Mouse (Mus musculus) liver, embryonic 14.5 days (tissue): ENCODE measurements around the gene Ubxn6. TPM values are rescaled to one million over a fixed set of nuclear protein-coding genes. Genes with fewer than 3 reads are reported as not detected.

Experiments used
- ATAC-seq: fragments of 200-750 bp; cut with Nextera tagmentation; 2 replicates; pipeline ENCODE4 v1.8.0; 2017; ENCODE audit warnings: moderate number of reproducible peaks, mild to moderate bottlenecking, moderate library complexity; ENCODE audit not compliant: insufficient read depth
- DNase-seq, 3 experiments: peaks; one replicate each; pipeline ENCODE4 v3.0.0-alpha.2; 2012 to 2013; ENCODE audit warnings: low read depth in 3 of 3, low spot score in 3 of 3
- H3K27ac ChIP-seq: fragments of 300-500 bp; sonication (generic); 2 replicates; pipeline ENCODE4 v1.5.1; 2014; ENCODE audit warnings: moderate library complexity, mild to moderate bottlenecking, control low read depth, inconsistent platforms
- H3K27me3 ChIP-seq: fragments of 300-500 bp; sonication (generic); 2 replicates; pipeline ENCODE4 v1.6.1; 2014; ENCODE audit warnings: mild to moderate bottlenecking, low read length, moderate library complexity; ENCODE audit not compliant: control insufficient read depth, insufficient read depth
- H3K36me3 ChIP-seq: fragments of 300-500 bp; sonication (generic); replicated peaks from 2 replicates; pipeline ENCODE4 v1.6.1; 2014; ENCODE audit warnings: low read depth; ENCODE audit not compliant: control insufficient read depth, insufficient read depth
- H3K4me1 ChIP-seq, 2 experiments: fragments of 200-500 bp in 1 of 2; fragments of 300-500 bp in 1 of 2; sonication (generic) in 1 of 2; replicated peaks; 2 replicates each; pipeline ENCODE4 v1.6.1; 2012 to 2014; ENCODE audit warnings: antibody characterized with exemption in 1 of 2, inconsistent platforms in 1 of 2, low read length in 1 of 2; ENCODE audit not compliant: control insufficient read depth in 2 of 2, insufficient read depth in 2 of 2
- H3K4me2 ChIP-seq: fragments of 300-500 bp; sonication (generic); 2 replicates; pipeline ENCODE4 v1.6.1; 2014; ENCODE audit warnings: low read depth, mild to moderate bottlenecking, control low read depth, moderate library complexity
- H3K4me3 ChIP-seq, 2 experiments: fragments of 200-500 bp in 1 of 2; fragments of 300-500 bp in 1 of 2; sonication (generic) in 1 of 2; 2 replicates each; pipeline ENCODE4 v1.5.1; 2012 to 2014; ENCODE audit warnings: low read depth in 2 of 2, low read length in 2 of 2, mild to moderate bottlenecking in 2 of 2, control low read depth in 1 of 2, inconsistent platforms in 1 of 2, moderate library complexity in 1 of 2; ENCODE audit not compliant: insufficient read depth in 1 of 2
- H3K9ac ChIP-seq: fragments of 300-500 bp; sonication (generic); replicated peaks from 2 replicates; pipeline ENCODE4 v1.6.1; 2014; ENCODE audit warnings: mild to moderate bottlenecking, control low read depth, moderate library complexity
- H3K9me3 ChIP-seq: fragments of 300-500 bp; sonication (generic); 2 replicates; pipeline ENCODE4 v1.6.1; 2016; ENCODE audit warnings: low read length, mixed read lengths; ENCODE audit not compliant: control insufficient read depth
- CTCF ChIP-seq: IDR thresholded peaks from 2 replicates; pipeline ENCODE4 v1.5.1; 2016; ENCODE audit warnings: antibody characterized with exemption, low read depth, control low read depth
- EP300 ChIP-seq: IDR thresholded peaks from 2 replicates; pipeline ENCODE4 v1.6.1; 2016; ENCODE audit warnings: antibody characterized with exemption, low read depth
- WGBS: fragments of 180-500 bp; shearing (Covaris S2); extraction: QIAGEN DNeasy Blood & Tissue Kit; methylation state at CpG from one replicate; pipeline ENCODE4 v1.1.7; 2014; ENCODE audit not compliant: insufficient replicate concordance; 5-methylcytosine and 5-hydroxymethylcytosine counted together
- polyA plus RNA-seq, 2 experiments: library from polyadenylated mRNA; depleted of rRNA in 1 of 2; stranded (reverse) in 1 of 2; unstranded in 1 of 2; fragments of >200 nt; fragmentation: Nextera tagmentation in 1 of 2; extraction: Ambion mirVana in 1 of 2; gene quantifications; 2 replicates each; pipeline versions ENCODE4 v1.2.1 to v1.2.3; 2012 to 2014

Ubxn6 gene
- polyA plus RNA-seq, 2 experiments, result 7.3 to 10.8 TPM

DNA sequence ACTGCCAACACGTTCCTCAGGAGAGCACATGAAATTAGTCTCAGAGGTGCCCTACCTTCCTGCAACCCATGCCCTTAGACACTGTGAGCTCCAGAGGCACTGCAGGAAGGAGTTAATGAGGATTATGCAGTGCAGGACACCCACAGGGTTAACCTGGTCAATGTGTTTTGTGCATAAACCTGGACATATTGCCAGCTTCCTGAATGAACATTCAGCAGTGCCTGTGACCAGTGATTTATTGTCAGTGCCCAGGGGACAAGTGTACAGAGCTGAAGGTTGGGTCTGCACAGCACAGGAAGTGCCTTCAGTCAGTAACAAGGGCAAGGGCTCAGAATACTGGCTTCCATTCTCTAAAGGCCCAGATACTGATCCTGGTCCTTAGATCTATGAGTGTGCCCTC lies 47.9 kb downstream of the Ubxn6 start:
- WGBS, result 63% methylated on average over 1 of the region's 1 CpGs
- Histone ChIP-seq H3K4me1 (peaks cover 0 to 19% of the 10 kb centered on the region in 2 experiments; a peak in 2 of 4 replicates), H3K9me3 (no peaks in the 10 kb centered on the region), H3K4me3 (no peak overlapping the region), H3K36me3 (no peaks in the 10 kb centered on the region), H3K27ac (no peak overlapping the region), H3K27me3 (no peaks in the 10 kb centered on the region), H3K4me2 (no peak overlapping the region), H3K9ac (no peak overlapping the region)
- TF ChIP-seq EP300 (no peak), CTCF (no peak)
- no peak for ATAC-seq
- no peak for DNase-seq

DNA sequence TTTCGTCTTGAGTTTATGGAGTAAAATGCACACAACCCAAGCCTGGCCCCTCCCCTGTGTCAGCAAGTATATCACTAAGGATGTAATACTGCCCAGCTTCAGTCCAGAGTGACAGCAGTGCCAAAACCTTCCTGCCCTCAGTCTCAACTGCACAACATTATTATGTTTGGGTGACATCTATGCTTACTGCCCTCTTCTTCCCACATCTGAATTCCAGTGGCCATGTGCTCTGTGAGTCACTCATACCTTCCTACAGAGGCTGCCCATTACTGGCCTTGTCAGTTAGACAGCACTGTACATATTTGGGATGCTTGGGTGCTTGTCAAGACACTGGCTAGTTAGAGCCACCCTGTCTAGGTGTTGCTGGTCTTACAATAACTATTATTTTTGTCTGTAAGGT lies 48.5 kb downstream of the Ubxn6 start:
- ATAC-seq (no peak), DNase-seq (no peak)
- Histone ChIP-seq H3K9ac (no peak overlapping the region), H3K4me3 (no peak overlapping the region), H3K27ac (no peak overlapping the region), H3K9me3 (no peaks in the 10 kb centered on the region), H3K4me1 (peaks cover 0 to 18% of the 10 kb centered on the region in 2 experiments; a peak in 2 of 4 replicates), H3K27me3 (no peaks in the 10 kb centered on the region), H3K36me3 (no peaks in the 10 kb centered on the region), H3K4me2 (no peak overlapping the region)
- TF ChIP-seq EP300, result no peak
- TF ChIP-seq CTCF, result no peak
- WGBS, result 78% methylated on average over 1 of the region's 1 CpGs

DNA sequence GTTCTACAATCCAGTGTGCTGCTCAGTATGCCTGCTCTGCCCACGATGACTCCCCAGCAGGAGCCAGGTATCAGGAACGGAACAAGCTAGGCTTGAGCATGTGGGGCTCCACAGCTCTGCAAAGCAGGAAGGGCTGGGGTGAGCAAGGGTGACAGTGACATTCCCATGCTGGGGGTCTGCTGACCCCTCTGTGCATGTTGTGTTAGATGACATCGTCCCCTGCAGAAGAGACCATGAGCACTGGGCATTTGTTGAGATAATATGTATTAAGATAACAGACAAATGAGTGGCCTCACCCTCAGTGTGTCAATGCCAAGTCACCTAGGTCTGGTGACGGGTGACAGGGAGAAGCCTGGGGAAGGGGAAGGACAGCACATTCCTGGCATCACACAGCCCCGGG lies 49.9 kb downstream of the Ubxn6 start:
- H3K4me3 ChIP-seq, result no peak overlapping the region
- H3K27me3 ChIP-seq, result no peaks in the 10 kb centered on the region
- TF ChIP-seq EP300 (no peak), CTCF (no peak)
- WGBS, result 70% methylated on average over 5 of the region's 5 CpGs
- peaks cover 0 to 14% of the 10 kb centered on the region in 2 experiments; a peak in 2 of 4 replicates for H3K4me1 ChIP-seq
- no peaks in the 10 kb centered on the region for H3K9me3 ChIP-seq
- no peaks in the 10 kb centered on the region for H3K36me3 ChIP-seq
- no peak overlapping the region for H3K9ac ChIP-seq
- no peak for ATAC-seq
- no peak overlapping the region for H3K4me2 ChIP-seq
- no peak overlapping the region for H3K27ac ChIP-seq
- no peak for DNase-seq

DNA sequence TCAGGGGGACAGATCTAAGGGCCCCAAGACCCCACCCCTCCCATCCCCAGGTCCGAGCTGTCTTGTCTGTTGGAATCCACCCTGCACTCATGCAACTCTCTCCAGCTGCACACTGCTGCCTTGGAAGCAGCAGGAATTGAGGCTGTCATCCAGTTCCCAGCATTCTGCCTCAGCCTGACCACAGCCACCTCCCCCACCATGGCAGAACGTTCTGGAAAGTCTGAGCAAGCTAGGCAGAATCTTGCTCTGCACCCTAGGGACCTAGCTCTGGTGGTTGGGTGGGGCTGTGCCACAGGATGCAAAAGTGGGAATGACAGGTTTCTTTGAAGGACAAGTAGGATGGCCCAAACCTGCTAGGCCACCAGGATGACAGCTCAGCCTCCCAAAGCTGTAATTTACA lies 50.4 kb downstream of the Ubxn6 start:
- DNase-seq, result no peak
- Histone ChIP-seq H3K4me1 (peaks cover 0 to 14% of the 10 kb centered on the region in 2 experiments; a peak in 2 of 4 replicates), H3K36me3 (no peaks in the 10 kb centered on the region), H3K9ac (no peak overlapping the region), H3K9me3 (no peaks in the 10 kb centered on the region), H3K4me3 (no peak overlapping the region), H3K4me2 (no peak overlapping the region), H3K27me3 (no peaks in the 10 kb centered on the region), H3K27ac (no peak overlapping the region)
- TF ChIP-seq CTCF, result no peak
- TF ChIP-seq EP300, result no peak
- ATAC-seq, result no peak
- whole genome bisulfite sequencing, result 54% methylated on average over 2 of the region's 2 CpGs

DNA sequence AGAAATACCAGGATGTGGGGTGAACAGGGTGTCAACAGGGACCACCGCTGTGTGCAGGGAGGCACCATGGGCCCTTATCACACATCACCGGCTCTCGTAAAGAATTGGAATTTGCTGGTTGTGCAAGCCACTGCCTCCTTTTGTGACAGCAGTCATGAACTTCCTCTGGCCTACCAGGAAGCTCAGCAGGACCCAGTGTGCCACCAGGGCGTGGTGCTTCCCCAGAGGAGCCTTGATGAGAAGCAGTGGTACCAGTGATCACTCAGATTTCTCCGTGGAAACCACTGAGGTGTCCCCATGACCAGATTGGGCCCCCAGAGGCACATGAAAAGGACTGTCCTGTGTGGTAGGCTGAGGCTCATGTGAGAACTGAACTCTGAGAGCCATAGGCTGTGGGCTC lies 51.4 kb downstream of the Ubxn6 start:
- DNase-seq (no peak), ATAC-seq (no peak)
- no peaks in the 10 kb centered on the region; the same call in 1 of the 2 replicates for H3K36me3 ChIP-seq
- H3K9me3 ChIP-seq, result no peaks in the 10 kb centered on the region
- WGBS, result 32% methylated on average over 5 of the region's 5 CpGs
- no peak overlapping the region for H3K4me2 ChIP-seq
- no peak overlapping the region for H3K4me3 ChIP-seq
- H3K9ac ChIP-seq, result no peak overlapping the region
- H3K27ac ChIP-seq, result no peak overlapping the region
- no peak for TF ChIP-seq CTCF
- TF ChIP-seq EP300, result no peak
- peaks cover 0 to 14% of the 10 kb centered on the region in 2 experiments; a peak in 2 of 4 replicates for H3K4me1 ChIP-seq
- no peaks in the 10 kb centered on the region for H3K27me3 ChIP-seq
